Mouse (Mus musculus) CD4-positive, CD25-positive, alpha-beta regulatory T cell, adult 4 months (primary cell): ENCODE results near the gene Reps1. TPM values are rescaled to one million over a fixed set of nuclear protein-coding genes. Genes with fewer than 3 reads are reported as not detected.
"Not testable (repeated sequence)": the region's sequence is repeated elsewhere in the genome, so short reads cannot be mapped to it uniquely, and the experiment has no call there.

ENCODE experiments used
- ATAC-seq: one replicate; pipeline ENCODE4 v1.8.0; 2017
- polyA plus RNA-seq, 2 experiments: library from polyadenylated mRNA; unstranded; fragments of 100-300 nt; shearing (Covaris generic); gene quantifications; one replicate each; pipeline ENCODE4 v1.2.1; 2017

Reps1 gene
- polyA plus RNA-seq, 2 experiments from 2014 or later: 34.9 to 39.9 TPM

GRCm38 (mm10) chr10:18064606-18065228, 9.1 kb downstream of the Reps1 start:
- ATAC-seq: peak; percentile 71

DNA sequence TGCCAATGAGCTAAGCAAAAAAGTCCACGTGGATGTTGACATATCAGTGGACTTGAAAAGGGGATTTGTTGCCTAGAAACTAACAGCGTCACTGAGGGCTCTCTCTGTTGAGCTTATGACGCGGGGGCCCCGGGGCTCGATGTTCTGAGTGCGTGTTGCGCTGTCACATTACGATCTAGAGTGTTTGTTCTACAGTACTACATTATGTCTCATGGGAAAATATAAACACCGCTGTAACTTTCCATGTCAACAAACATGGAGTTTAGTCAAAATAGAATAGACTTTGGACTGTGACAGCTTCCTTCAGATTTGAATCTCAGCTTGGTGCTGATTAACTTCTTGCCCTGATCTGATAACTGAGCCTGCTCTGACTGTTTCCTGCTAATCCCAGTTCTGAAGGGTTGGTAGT, 10.4 kb downstream of the Reps1 start:
- ATAC-seq: no peak

GRCm38 (mm10) chr10:18067761-18068446, 12.2 kb downstream of the Reps1 start:
- ATAC-seq: no peak

DNA sequence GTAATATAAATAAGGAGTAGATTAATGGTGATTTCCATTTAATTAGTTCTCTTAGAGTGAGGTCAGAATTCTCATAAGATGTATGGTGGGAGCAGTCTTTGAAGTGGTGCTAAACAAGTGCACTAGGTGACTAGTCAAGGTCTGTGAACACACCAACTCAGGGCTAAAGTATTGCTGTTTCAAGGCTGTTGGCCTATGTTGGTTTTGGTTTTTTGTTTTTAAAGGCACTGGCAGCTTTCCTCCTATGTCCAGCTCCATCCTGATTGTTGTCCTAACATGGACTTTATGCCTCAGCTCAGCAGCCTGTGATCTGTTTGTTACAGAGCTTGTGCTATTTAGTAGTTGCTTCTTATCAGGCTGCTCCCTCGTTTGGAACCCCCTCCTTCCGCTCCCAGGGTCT, 13.2 kb downstream of the Reps1 start:
- ATAC-seq: no peak

DNA sequence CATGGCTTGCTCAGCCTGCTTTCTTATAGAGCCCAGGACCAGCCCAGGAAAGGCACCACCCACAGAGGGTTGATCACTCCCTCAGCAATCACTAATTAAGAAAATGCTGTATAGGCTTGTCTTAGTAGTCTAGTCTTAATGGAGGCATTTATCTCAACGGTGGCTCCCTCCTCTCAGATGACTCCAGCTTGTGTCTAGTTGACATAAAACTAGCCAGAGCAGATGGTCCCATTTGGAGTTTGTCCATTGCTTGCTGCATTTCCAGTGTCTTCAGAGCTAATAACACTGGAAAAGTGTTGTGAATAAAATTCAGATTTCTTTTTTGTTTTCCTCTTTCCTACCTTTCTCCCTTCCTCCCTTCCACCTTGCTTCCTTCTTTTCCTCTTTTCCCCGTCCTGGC, 13.9 kb downstream of the Reps1 start:
- ATAC-seq: no peak

DNA sequence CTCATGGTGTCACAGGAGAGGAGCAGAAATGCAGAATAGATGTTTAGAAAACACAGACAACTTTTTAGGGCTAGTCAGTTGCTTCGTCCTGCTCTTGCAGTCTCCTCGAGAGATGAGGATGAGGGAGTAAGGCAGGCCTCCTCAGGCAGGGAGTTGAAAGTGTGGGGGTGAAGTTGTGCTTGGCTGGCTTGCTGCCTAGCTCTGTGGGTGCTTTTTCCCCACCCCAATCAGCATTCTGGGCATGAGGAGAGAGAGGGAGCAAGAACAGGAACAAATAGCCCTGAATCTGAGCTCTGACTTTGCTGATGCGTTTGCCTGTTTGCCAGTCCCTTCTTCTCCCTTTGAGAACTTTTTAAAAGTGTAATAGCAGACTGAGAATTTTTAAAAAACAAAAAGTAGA, 14.5 kb downstream of the Reps1 start:
- no peak for ATAC-seq

DNA sequence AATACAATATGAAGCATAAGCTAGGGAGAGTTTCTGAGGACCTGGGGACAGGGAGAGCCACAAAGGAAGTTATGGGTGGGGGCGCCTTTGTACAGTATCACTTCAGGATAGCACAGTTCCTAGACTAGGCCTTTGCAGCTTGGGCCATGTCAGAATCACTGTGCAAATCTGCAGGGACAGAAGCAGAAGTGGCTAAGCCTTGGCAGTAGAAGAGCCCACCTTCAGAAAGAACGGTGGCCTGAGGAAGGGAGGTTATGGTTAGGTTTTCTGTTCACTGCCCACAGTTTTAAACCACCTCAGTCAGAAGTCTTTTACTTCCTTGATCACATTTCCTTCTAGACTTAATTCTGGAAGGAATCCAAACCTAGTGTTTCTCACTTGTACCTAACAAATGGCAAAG, 15.0 kb downstream of the Reps1 start:
- ATAC-seq: no peak

DNA sequence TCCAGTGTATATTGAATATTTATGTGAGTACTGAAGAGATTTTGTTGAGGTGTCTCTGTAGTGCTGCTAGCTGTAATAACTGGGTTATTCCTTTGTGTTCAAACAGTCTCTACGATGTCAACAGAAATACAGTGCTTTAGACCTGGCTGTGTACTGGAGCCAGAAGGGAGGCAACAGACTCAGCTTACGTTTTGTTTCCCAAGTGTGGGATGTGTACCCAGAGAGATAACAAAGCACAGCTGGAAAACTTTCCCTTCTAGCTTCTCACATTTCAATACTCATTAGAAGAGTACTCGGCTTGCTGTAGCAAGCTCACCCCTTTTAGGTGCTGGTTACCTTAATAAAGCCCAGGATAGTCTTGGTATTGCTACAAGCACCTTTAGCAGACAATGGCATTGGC, 17.2 kb downstream of the Reps1 start:
- no peak for ATAC-seq

GRCm38 (mm10) chr10:18074383-18075075, 18.9 kb downstream of the Reps1 start:
- no peak for ATAC-seq

DNA sequence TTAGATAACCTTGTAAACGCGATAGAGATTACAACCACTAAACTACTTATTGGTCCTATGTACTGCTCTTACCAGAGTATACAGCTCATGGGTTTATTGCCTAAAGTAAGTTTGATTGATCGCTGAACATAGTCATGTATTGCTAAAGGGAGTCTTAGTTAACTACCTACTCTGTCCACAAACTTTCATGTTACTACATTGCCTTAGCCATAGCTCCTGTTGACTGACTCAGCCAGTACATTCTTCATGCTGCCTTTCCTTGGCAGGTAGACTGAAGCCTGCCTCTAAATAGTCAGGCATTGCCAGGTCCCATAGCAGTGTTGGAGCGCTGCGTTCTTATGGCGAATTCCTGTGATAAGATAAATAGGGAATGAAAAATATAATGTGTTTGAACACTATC, 20.2 kb downstream of the Reps1 start:
- ATAC-seq: no peak

DNA sequence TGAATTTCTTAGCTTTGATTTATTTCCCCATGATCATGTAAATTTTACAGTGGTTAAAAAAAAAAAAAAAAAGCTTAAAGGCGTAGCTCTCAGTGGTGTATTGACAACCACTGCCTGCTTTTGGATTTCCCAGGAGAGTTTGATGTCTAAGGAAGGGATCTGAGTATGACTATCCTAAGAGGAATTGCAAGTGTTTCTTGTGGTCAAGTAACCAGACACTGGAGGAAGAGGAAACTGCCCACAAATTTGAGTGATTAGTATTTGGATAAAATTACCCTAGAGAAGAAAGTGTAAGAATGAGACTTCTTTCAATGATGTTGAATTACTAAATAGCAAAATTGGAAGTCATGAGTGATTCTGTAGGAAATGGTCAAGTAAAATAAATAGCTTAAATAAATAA, 25.9 kb downstream of the Reps1 start:
- ATAC-seq: no peak

GRCm38 (mm10) chr10:18082772-18083171, 27.1 kb downstream of the Reps1 start:
- ATAC-seq: no peak

DNA sequence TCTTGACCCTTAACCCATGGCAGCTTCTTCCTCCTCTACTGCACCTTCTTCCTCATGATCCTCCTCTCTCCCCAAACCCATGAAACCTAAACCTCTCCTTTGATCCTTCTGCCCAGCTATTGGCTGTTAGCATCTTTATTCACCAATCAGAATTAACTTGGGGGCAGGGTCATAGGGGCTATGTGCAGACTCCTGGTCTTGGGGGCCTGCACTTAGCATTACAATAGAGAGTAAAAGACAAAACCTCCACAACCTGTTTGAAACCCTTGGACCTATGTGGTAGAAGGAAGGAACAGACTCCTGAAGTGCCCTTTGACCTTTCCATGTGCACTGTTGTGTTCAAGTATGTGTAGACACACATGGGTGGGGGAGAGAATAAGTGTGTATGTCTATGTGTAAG, 35.0 kb downstream of the Reps1 start:
- ATAC-seq: no peak

DNA sequence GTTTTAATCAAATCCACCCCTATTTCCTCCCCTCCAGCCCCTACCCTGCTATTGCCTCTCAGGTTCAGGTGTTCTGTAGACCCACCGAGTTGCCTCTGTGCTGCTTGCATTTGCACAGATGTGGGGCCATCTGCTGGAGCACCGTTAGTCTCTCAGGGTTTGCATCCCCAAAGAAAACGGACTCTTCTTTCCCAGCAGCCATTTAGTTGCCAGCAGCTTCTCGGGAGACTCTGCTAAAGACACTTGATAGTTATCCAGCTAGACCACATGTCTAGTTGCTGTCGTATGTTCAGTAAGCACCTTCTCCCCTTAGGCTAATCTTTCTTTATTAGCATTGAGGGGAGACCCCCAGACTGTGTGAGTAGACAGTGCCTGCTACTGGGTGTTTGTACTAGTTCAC, 46.5 kb downstream of the Reps1 start:
- ATAC-seq: no peak

DNA sequence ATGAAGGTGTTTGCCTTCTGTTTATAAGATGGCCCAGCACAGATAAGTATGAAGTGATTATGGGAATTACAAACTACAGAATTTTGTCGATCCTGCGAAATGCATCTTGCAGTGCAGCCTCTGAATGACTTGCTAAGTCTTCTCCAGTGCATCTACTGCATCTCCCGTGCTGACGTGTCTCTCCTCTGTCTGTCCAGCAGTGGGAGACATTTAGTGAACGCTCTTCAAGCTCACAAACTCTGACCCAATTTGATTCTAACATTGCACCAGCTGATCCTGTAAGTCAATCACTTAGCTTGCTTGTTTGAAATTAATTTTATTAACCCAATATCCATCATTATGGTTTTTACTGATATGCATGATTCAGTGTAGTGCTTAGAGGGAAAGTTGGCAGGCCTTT, 51.8 kb downstream of the Reps1 start:
- ATAC-seq: peak; percentile 60

DNA sequence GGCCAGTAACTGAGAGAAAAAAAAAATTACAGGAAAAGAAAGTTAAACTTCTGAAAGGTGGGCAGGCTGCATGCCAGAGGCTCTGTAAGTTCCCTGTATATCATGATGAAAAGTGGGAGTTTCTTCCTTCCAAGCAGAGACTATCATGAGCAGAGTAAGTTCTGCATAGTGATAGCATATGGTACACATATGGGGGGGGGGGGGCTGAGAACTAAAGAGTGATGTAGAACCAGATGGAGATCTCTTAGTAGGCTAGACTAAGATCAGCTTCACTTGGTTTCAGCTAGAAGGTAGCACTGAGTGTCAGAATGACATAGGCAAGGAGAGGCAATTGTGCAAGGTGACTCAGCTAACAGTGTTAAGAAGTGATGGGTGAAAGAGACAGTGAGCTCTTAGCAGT, 55.3 kb downstream of the Reps1 start:
- ATAC-seq: no peak

DNA sequence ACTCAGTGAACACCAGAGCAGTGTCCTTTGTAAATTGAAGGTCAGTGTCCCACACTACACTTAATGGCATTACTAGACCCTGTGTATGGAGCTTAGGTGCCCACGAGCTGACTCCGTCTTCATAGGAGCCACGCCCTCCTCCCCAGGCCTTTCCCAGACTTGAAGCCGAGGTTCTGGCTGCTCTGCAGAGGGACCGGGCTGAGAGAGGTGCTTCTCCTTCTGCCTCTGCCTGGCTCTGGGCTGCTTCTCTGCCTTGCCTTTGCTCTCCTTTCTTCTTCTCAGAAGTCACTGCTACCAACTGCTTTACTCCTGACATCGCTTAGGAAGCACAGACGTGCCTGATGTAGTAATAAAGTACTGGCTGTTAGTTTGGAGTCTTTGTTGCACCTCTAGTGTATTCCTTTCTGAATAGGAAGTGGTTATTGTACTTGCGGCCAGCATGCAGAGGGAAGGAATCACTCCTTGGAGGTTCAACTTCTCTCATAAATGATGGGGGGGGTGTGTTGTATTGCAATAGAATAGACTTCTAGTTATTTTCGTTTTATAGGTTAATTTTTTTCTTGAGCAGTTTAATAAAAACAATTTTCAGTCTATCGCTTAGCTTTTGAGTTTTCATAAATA, 57.9 kb downstream of the Reps1 start:
- ATAC-seq: no peak

DNA sequence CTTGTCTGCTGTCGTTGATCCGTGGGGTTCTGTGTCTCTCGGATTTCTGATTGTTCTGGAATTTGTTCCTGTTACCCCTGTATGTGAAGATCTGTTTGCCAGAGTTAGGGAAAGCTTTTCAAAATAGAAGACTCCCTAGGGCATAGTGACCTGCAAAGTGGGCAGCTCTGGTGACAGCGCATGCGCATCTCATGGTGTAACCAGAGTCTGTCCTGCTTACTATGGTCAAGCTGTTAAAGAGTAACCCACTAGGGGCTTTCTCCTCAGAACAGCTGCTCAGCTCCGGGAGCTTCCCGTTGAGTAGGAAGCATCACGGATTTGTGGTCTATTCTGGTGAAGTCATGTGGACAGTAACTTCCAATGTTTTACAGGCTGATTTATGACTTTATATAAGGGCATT, 62.7 kb downstream of the Reps1 start:
- no peak for ATAC-seq

GRCm38 (mm10) chr10:18130276-18130675, 74.6 kb downstream of the Reps1 start:
- ATAC-seq: no peak

DNA sequence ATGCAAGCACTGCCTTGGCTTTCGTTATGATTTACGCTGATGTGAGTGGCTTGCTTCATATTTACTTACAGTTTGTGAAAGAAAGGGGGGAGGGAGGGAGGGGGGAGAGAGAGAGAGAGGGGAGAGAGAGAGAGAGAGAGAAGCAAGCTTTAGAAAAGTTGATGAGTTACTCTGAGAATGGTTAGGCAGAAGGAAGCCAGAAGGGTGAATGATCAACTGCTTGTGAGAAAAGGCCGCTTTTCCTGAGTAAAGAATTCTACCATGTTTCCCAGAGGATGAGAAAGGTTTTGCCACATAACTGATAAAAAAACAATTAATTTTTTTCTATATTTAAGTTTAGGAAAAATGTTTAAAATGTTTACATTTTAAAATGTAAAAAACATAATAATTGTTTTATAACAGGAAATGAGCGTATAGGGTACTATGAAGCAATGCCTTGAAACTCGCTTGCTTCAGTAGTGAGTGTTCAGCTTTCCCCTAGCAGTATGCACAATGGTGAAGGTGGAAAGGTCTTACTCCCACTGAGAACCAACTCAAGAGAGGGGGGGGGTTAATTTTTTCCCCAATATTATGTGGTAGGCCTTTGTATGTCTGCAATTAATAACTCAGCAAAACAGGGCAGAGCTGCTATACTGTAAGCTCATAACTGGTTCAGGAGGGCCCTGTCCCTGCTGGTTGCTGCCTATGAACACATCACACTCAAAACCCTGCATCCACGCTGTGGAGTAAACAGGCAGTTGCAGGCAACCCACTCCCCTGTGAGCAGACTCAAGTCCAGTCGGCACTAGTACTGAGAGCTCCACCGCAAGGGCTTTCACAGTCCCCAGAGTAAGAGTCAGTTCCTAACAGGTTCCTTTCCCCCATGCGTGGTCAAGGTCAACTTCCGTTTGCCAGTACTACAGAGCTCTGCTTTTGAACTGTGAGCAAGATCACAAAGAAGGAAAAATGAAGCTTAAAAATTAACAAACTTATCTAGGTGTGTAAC, 76.3 kb downstream of the Reps1 start:
- no peak for ATAC-seq

DNA sequence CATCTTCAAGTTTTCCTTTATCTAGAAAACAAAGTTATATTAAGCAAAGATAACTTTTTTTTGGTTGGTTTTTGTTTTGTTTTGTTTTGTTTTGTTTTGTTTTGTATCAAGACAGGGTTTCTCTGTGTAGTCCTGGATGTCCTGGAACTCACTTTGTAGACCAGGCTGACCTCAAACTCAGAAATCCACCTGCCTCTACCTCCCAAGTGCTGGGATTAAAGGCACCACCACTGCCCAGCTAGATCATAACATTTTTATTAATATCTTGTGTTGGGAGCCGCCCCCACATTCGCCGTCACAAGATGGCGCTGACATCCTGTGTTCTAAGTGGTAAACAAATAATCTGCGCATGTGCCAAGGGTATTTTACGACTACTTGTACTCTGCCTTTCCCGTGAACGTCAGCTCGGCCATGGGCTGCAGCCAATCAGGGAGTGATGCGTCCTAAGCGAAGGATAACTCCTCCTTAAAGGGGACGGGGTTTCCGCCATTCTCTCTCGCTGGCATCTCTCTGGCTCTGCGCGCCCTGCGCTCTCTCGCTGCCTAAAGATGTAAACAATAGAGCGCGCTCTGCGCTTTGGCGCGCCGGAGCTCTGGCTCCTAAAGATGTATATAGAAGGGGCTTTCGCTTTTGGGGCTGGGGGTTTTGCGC, 83.3 kb downstream of the Reps1 start:
- ATAC-seq: not testable (repeated sequence)

GRCm38 (mm10) chr10:18139615-18140014, 84.0 kb downstream of the Reps1 start:
- ATAC-seq: no peak
